Mouse (Mus musculus) embryonic fibroblast, embryonic 13.5 days (primary cell): Measurements from ENCODE around the gene Slc39a1.

Experiments used
- CTCF ChIP-seq: IDR thresholded peaks from 2 replicates; pipeline ENCODE4 v1.5.1; 2011; ENCODE audit warnings: mild to moderate bottlenecking, control low read depth, low read length, moderate library complexity, borderline replicate concordance; ENCODE audit not compliant: insufficient read depth
- POLR2A ChIP-seq: IDR thresholded peaks from 2 replicates; pipeline ENCODE4 v1.6.1; 2011; ENCODE audit warnings: low read depth, mild to moderate bottlenecking, control low read depth, low read length, moderate library complexity

DNA sequence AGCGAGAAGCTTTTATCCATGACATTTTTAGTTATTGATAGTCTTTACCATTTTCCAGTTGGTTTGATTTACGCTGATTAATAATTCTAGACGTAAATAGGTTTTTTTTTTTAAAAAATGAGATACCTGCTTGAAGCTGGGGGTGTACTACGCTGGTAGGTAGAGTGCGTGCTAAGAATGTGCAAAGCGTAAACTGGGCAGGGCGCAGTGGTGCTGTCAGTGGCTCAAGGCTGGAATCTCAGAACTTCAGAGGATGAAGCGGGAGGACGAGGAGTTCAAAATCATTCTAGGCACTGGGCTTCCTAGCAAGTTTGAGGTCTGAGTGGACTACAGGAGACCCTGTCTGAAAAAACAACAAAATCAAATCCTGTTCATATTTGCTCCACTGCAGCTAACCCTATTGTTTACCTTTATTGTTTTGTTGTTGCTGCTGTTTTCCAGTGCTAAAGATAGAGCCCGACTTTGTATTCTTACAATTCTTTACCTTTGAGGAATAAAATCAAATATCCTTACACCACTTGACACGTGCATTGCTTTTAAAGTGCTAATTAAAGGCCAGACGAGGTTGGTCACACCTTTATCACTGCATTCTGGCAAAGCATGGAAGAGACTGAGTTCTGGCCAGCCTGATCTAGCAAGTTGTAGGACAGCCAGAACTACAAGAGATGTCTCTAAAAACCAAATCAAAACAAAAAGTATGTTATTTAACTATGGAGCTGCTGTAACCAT lies 33.9 kb upstream of the Slc39a1 start:
- no peak for TF ChIP-seq CTCF
- no peak for TF ChIP-seq POLR2A
